Mouse (Mus musculus) heart, embryonic 15.5 days (tissue): ENCODE measurements at regions not wholly inside any gene's neighbourhood (a gene's known extent, or its start where the extent isn't known, plus 50 kb on each side); places are given as distances from the start of the nearest gene placed in this dataset.
"Not testable (repeated sequence)": the region's sequence is repeated elsewhere in the genome, so short reads cannot be mapped to it uniquely, and the experiment has no call there.

Experiments
- ATAC-seq: fragments of 200-750 bp; cut with Nextera tagmentation; replicated peaks from 2 replicates; pipeline ENCODE4 v1.8.0; 2017; ENCODE audit warnings: low read depth, moderate TSS enrichment; ENCODE audit not compliant: insufficient number of reproducible peaks, insufficient read depth, low FRiP score
- H3K27ac ChIP-seq: fragments of 300-500 bp; sonication (generic); 2 replicates; pipeline ENCODE4 v1.5.1; 2015; ENCODE audit warnings: mild to moderate bottlenecking, inconsistent platforms
- H3K27me3 ChIP-seq: fragments of 300-500 bp; sonication (generic); 2 replicates; pipeline ENCODE4 v1.6.1; 2015; ENCODE audit warnings: inconsistent platforms
- H3K36me3 ChIP-seq: fragments of 300-500 bp; sonication (generic); 2 replicates; pipeline ENCODE4 v1.6.1; 2015; ENCODE audit warnings: mild to moderate bottlenecking, inconsistent platforms
- H3K4me1 ChIP-seq: fragments of 300-500 bp; sonication (generic); replicated peaks from 2 replicates; pipeline ENCODE4 v1.6.1; 2015; ENCODE audit warnings: inconsistent platforms
- H3K4me2 ChIP-seq: fragments of 300-500 bp; sonication (generic); 2 replicates; pipeline ENCODE4 v1.6.1; 2015; ENCODE audit warnings: inconsistent platforms, mild to moderate bottlenecking, moderate library complexity
- H3K4me3 ChIP-seq: fragments of 300-500 bp; sonication (generic); 2 replicates; pipeline ENCODE4 v1.5.1; 2015; ENCODE audit warnings: mild to moderate bottlenecking, inconsistent platforms
- H3K9ac ChIP-seq: fragments of 300-500 bp; sonication (generic); 2 replicates; pipeline ENCODE4 v1.6.1; 2015; ENCODE audit warnings: mild to moderate bottlenecking, inconsistent platforms
- H3K9me3 ChIP-seq: fragments of 300-500 bp; sonication (generic); replicated peaks from 2 replicates; pipeline ENCODE4 v1.6.1; 2016; ENCODE audit warnings: inconsistent platforms
- WGBS: fragments of 180-500 bp; shearing (Covaris S2); methylation state at CpG from one replicate; pipeline ENCODE4 v1.1.7; 2015; ENCODE audit warnings: mixed read lengths; 5-methylcytosine and 5-hydroxymethylcytosine counted together

GRCm38 (mm10) chr7:70280643-70281380 is 85.7 kb downstream of the Nr2f2 start:
- Histone ChIP-seq H3K4me3 (peak overlapping the region; percentile 37), H3K4me1 (peaks cover 16% of the 10 kb centered on the region), H3K27me3 (peaks cover 87% of the 10 kb centered on the region), H3K27ac (no peak overlapping the region), H3K9me3 (no peaks in the 10 kb centered on the region), H3K4me2 (peak overlapping the region; percentile 58), H3K36me3 (no peaks in the 10 kb centered on the region), H3K9ac (no peak overlapping the region)
- 0 out of 2 replicates have a peak, but pooled peaks have one; percentile 35 for ATAC-seq
- WGBS: 2% methylated on average over 42 of the region's 42 CpGs

GRCm38 (mm10) chr7:70279927-70280642 is 86.5 kb downstream of the Nr2f2 start:
- under 1% methylated on average over 31 of the region's 31 CpGs for WGBS
- Histone ChIP-seq H3K4me2 (peak overlapping the region; percentile 58), H3K4me1 (peaks cover 16% of the 10 kb centered on the region), H3K27ac (no peak overlapping the region), H3K4me3 (peak overlapping the region; percentile 37), H3K9ac (no peak overlapping the region), H3K36me3 (no peaks in the 10 kb centered on the region), H3K27me3 (peaks cover 80% of the 10 kb centered on the region), H3K9me3 (no peaks in the 10 kb centered on the region)
- ATAC-seq: no peak

GRCm38 (mm10) chr7:70279101-70279500 is 87.4 kb downstream of the Nr2f2 start:
- WGBS: 16% methylated on average over 3 of the region's 3 CpGs

GRCm38 (mm10) chr7:70276078-70276477 is 90.5 kb downstream of the Nr2f2 start:
- Histone ChIP-seq H3K36me3 (no peaks in the 10 kb centered on the region), H3K9ac (no peak overlapping the region), H3K4me1 (peaks cover 11% of the 10 kb centered on the region), H3K27me3 (peaks cover 41% of the 10 kb centered on the region), H3K27ac (no peak overlapping the region), H3K4me3 (no peak overlapping the region), H3K9me3 (no peaks in the 10 kb centered on the region), H3K4me2 (no peak overlapping the region)
- 60% methylated on average over 2 of the region's 2 CpGs for WGBS
- no peak for ATAC-seq

More at GRCm38 (mm10) chr7:70279101-70279500, 87.4 kb downstream of the Nr2f2 start:
- no peaks in the 10 kb centered on the region for H3K36me3 ChIP-seq
- H3K4me3 ChIP-seq: no peak overlapping the region
- no peak overlapping the region for H3K4me2 ChIP-seq
- no peak overlapping the region for H3K9ac ChIP-seq
- no peak for ATAC-seq
- H3K27ac ChIP-seq: no peak overlapping the region
- H3K27me3 ChIP-seq: peaks cover 70% of the 10 kb centered on the region
- H3K4me1 ChIP-seq: peaks cover 16% of the 10 kb centered on the region
- H3K9me3 ChIP-seq: no peaks in the 10 kb centered on the region

- Histone ChIP-seq H3K36me3 (no peaks in the 10 kb centered on the region), H3K4me2 (no peak overlapping the region), H3K9me3 (no peaks in the 10 kb centered on the region), H3K27ac (no peak overlapping the region), H3K9ac (no peak overlapping the region), H3K4me1 (no peaks in the 10 kb centered on the region), H3K4me3 (no peak overlapping the region), H3K27me3 (peaks cover 23% of the 10 kb centered on the region)
- ATAC-seq: no peak
- WGBS: 20% methylated on average over 2 of the region's 2 CpGs
Observed at GRCm38 (mm10) chr7:70274312-70274711, 92.2 kb downstream of the Nr2f2 start.

- Histone ChIP-seq H3K4me1 (no peaks in the 10 kb centered on the region), H3K27me3 (no peaks in the 10 kb centered on the region), H3K9me3 (no peaks in the 10 kb centered on the region), H3K4me2 (no peak overlapping the region), H3K4me3 (no peak overlapping the region), H3K36me3 (no peaks in the 10 kb centered on the region), H3K9ac (no peak overlapping the region), H3K27ac (no peak overlapping the region)
- peak; percentile 75; the same call in 1 of the 2 replicates for ATAC-seq
- 28% methylated on average over 4 of the region's 4 CpGs for WGBS
Observed at GRCm38 (mm10) chr7:70267075-70267474, 99.5 kb downstream of the Nr2f2 start.

- WGBS: 88% methylated on average over 4 of the region's 4 CpGs
- Histone ChIP-seq H3K4me1 (no peaks in the 10 kb centered on the region), H3K4me2 (no peak overlapping the region), H3K27ac (no peak overlapping the region), H3K9ac (no peak overlapping the region), H3K36me3 (no peaks in the 10 kb centered on the region), H3K27me3 (no peaks in the 10 kb centered on the region), H3K9me3 (no peaks in the 10 kb centered on the region), H3K4me3 (no peak overlapping the region)
- no peak for ATAC-seq
Observed at GRCm38 (mm10) chr7:70256806-70257205, 109.7 kb downstream of the Nr2f2 start.

- ATAC-seq: no peak
- H3K4me2 ChIP-seq: no peak overlapping the region
- 65% methylated on average over 3 of the region's 3 CpGs for WGBS
Observed at GRCm38 (mm10) chr7:70255072-70255471, 111.5 kb downstream of the Nr2f2 start.

GRCm38 (mm10) chr7:70253275-70253674 is 113.3 kb downstream of the Nr2f2 start:
- no peaks in the 10 kb centered on the region for H3K4me1 ChIP-seq
- H3K9ac ChIP-seq: no peak overlapping the region
- H3K4me2 ChIP-seq: no peak overlapping the region
- no peak overlapping the region for H3K4me3 ChIP-seq
- no peak for ATAC-seq
- no peak overlapping the region for H3K27ac ChIP-seq
- no peaks in the 10 kb centered on the region for H3K36me3 ChIP-seq
- 71% methylated on average over 4 of the region's 4 CpGs for WGBS
- no peaks in the 10 kb centered on the region for H3K27me3 ChIP-seq
- H3K9me3 ChIP-seq: no peaks in the 10 kb centered on the region

More at GRCm38 (mm10) chr7:70255072-70255471, 111.5 kb downstream of the Nr2f2 start:
- H3K9ac ChIP-seq: no peak overlapping the region
- H3K4me1 ChIP-seq: no peaks in the 10 kb centered on the region
- H3K27ac ChIP-seq: no peak overlapping the region
- no peaks in the 10 kb centered on the region for H3K27me3 ChIP-seq
- H3K36me3 ChIP-seq: no peaks in the 10 kb centered on the region
- H3K4me3 ChIP-seq: no peak overlapping the region
- H3K9me3 ChIP-seq: no peaks in the 10 kb centered on the region

- not testable (repeated sequence) for ATAC-seq, H3K9ac ChIP-seq, H3K9me3 ChIP-seq, H3K27me3 ChIP-seq, H3K36me3 ChIP-seq, H3K4me1 ChIP-seq, H3K4me3 ChIP-seq, H3K27ac ChIP-seq, H3K4me2 ChIP-seq
- 81% methylated on average over 9 of the region's 9 CpGs for WGBS
Observed at GRCm38 (mm10) chr7:70239059-70239458, 127.5 kb downstream of the Nr2f2 start.

GRCm38 (mm10) chr7:70219310-70219709 is 147.2 kb downstream of the Nr2f2 start:
- Histone ChIP-seq H3K4me3 (no peak overlapping the region), H3K4me1 (no peaks in the 10 kb centered on the region), H3K4me2 (no peak overlapping the region), H3K9me3 (no peaks in the 10 kb centered on the region), H3K27ac (no peak overlapping the region), H3K27me3 (no peaks in the 10 kb centered on the region), H3K9ac (no peak overlapping the region), H3K36me3 (no peaks in the 10 kb centered on the region)
- ATAC-seq: no peak
- WGBS: 84% methylated on average over 6 of the region's 6 CpGs
